Mouse (Mus musculus) megakaryocyte, embryonic 14.5 days (primary cell): Measurements from ENCODE around the gene H2al1d.
"Not testable (repeated sequence)": the region's sequence is repeated elsewhere in the genome, so short reads cannot be mapped to it uniquely, and the experiment has no call there.

Source experiments
- FLI1 ChIP-seq: IDR thresholded peaks from 2 replicates; pipeline ENCODE4 v1.6.1; 2012; ENCODE audit warnings: low read length, inconsistent platforms, mixed read lengths
- GATA1 ChIP-seq: IDR thresholded peaks from 3 replicates; pipeline ENCODE4 v1.6.1; 2012; ENCODE audit warnings: mixed read lengths, low read length, inconsistent platforms, borderline replicate concordance

DNA sequence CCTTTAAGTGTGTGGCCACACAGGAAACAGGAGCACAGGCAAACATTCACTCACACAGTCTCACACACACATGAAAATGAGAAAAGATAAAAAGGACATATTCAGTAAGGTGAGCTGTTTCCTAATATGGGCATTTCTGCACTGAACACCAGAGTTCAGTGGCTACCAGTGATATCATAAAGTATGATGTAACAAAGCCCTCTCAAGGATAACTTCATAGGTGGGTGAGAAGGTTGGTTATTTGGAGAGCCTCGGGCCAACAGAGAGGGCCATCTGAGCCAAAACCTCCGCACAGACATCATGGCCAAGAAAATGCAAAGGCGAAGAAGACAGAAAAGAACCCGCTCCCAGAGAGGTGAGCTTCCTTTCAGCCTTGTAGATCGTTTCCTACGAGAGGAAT is 12.6 kb downstream of the H2al1d start, which contains the start of gene H2al1h:
- not testable (repeated sequence) for TF ChIP-seq GATA1, FLI1
